Comparison of ENCODE assay signal across 7 mouse cellular contexts in genomic region chr3:142063536-142064226, GRCm38 (mm10).
DNase-seq lines count a peak whose midpoint lies in the region; ATAC-seq lines count a peak whose summit lies in the region.

No protein-coding gene starts in this region.

- H3K27me3 ChIP-seq in forebrain, embryonic 12.5 days: no peaks in the 10 kb centered on the region
- H3K27me3 ChIP-seq in kidney, embryonic 15.5 days: no peaks in the 10 kb centered on the region
- H3K27me3 ChIP-seq in midbrain, embryonic 13.5 days: no peaks in the 10 kb centered on the region
- H3K27me3 ChIP-seq in heart, embryonic 10.5 days (ENCODE audit: insufficient read depth, poor library complexity, severe bottlenecking): no peaks in the 10 kb centered on the region

- peak; percentile 80 for DNase-seq in embryo, embryonic 11 days
- DNase-seq in heart, adult 18-20 months: no peak
- DNase-seq in heart, embryonic 10.5 days (ENCODE audit: low spot score): no peak
- DNase-seq in thymus, adult 18-20 months: no peak

- H3K4me1 ChIP-seq in forebrain, embryonic 12.5 days: peaks cover 12% of the 10 kb centered on the region
- H3K4me1 ChIP-seq in kidney, embryonic 15.5 days: peaks cover 18% of the 10 kb centered on the region
- peaks cover 9% of the 10 kb centered on the region; the same call in 1 of the 2 replicates for H3K4me1 ChIP-seq in midbrain, embryonic 13.5 days (replicated peaks)
- H3K4me1 ChIP-seq in heart, embryonic 10.5 days: no peaks in the 10 kb centered on the region

- WGBS in forebrain, embryonic 12.5 days: 17% methylated on average over 12 of the region's 12 CpGs
- WGBS in kidney, embryonic 15.5 days: 33% methylated on average over 12 of the region's 12 CpGs
- WGBS in midbrain, embryonic 13.5 days: 29% methylated on average over 12 of the region's 12 CpGs
- WGBS in heart, embryonic 10.5 days: 61% methylated on average over 12 of the region's 12 CpGs

- peak overlapping the region; percentile 66 for H3K27ac ChIP-seq in forebrain, embryonic 12.5 days
- peak overlapping the region; percentile 75 for H3K27ac ChIP-seq in kidney, embryonic 15.5 days
- no peak overlapping the region for H3K27ac ChIP-seq in midbrain, embryonic 13.5 days
- H3K27ac ChIP-seq in heart, embryonic 10.5 days: no peak overlapping the region

- no peak overlapping the region for H3K9ac ChIP-seq in forebrain, embryonic 12.5 days
- no peak overlapping the region for H3K9ac ChIP-seq in kidney, embryonic 15.5 days
- no peak overlapping the region for H3K9ac ChIP-seq in midbrain, embryonic 13.5 days (replicated peaks)

- no peaks in the 10 kb centered on the region for H3K9me3 ChIP-seq in forebrain, embryonic 12.5 days
- no peaks in the 10 kb centered on the region for H3K9me3 ChIP-seq in kidney, embryonic 15.5 days (replicated peaks)
- no peaks in the 10 kb centered on the region for H3K9me3 ChIP-seq in midbrain, embryonic 13.5 days
- H3K9me3 ChIP-seq in heart, embryonic 10.5 days: no peaks in the 10 kb centered on the region

- H3K36me3 ChIP-seq in forebrain, embryonic 12.5 days (replicated peaks): no peaks in the 10 kb centered on the region
- H3K36me3 ChIP-seq in kidney, embryonic 15.5 days: no peaks in the 10 kb centered on the region
- no peaks in the 10 kb centered on the region for H3K36me3 ChIP-seq in midbrain, embryonic 13.5 days
- no peaks in the 10 kb centered on the region for H3K36me3 ChIP-seq in heart, embryonic 10.5 days

- ATAC-seq in forebrain, embryonic 12.5 days (ENCODE audit: low FRiP score): peak; percentile 91
- ATAC-seq in kidney, embryonic 15.5 days (replicated peaks; ENCODE audit: low FRiP score): peak; percentile 92
- peak; percentile 86 for ATAC-seq in midbrain, embryonic 13.5 days

- no peak overlapping the region for H3K4me3 ChIP-seq in forebrain, embryonic 12.5 days (replicated peaks)
- H3K4me3 ChIP-seq in kidney, embryonic 15.5 days (replicated peaks): no peak overlapping the region
- H3K4me3 ChIP-seq in midbrain, embryonic 13.5 days (replicated peaks): no peak overlapping the region
- H3K4me3 ChIP-seq in heart, embryonic 10.5 days: no peak overlapping the region

- peak overlapping the region; percentile 10; the same call in 1 of the 2 replicates for H3K4me2 ChIP-seq in forebrain, embryonic 12.5 days
- peak overlapping the region; percentile 5; the same call in 1 of the 2 replicates for H3K4me2 ChIP-seq in kidney, embryonic 15.5 days
- H3K4me2 ChIP-seq in midbrain, embryonic 13.5 days (replicated peaks): no peak overlapping the region

Comparison
In these comparisons a context has a peak if more than half of its experiments do, and no peak if none do; other contexts are left out.
1. H3K27ac ChIP-seq: peak in forebrain, embryonic 12.5 days (single experiment) and kidney, embryonic 15.5 days (single experiment); none in midbrain, embryonic 13.5 days (single experiment) and heart, embryonic 10.5 days (single experiment).
2. Peak in every context shown above with its lines, with median percentiles within 50 percentile points of each other: ATAC-seq.